Mouse (Mus musculus) erythroblast, embryonic 14.5 days (primary cell): Measurements from ENCODE around the gene Mapk10.

Experiments
- GATA1 ChIP-seq: IDR thresholded peaks from 2 replicates; pipeline ENCODE4 v1.6.1; 2012; ENCODE audit warnings: low read length, inconsistent platforms, mixed read lengths
- TAL1 ChIP-seq: IDR thresholded peaks from 3 replicates; pipeline ENCODE4 v1.6.1; 2012; ENCODE audit warnings: low read length, inconsistent platforms, mixed read lengths

DNA sequence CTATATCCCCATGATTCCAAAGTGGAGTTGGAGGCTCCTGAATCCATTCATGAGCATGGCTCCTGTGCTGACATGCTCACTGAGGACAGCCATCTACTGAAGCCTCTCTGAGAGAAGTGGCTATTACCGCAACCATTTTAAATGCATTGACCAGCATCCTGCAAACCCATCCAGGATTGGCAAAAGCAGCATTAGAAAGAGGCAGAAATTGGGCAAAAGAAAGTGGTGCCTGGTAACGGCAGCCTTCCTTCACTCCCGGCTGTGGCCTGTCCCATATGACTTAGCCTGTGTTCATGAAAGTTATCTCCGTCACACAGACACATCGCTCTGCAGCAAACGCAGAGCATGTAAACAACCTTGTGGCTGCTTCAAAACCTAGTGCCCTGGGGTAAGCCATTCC is 1.6 kb downstream of the Mapk10 start:
- TF ChIP-seq GATA1, result no peak
- TF ChIP-seq TAL1, result no peak
